ENCODE assay signal across 23 mouse cellular contexts in genomic region chr5:89141761-89142160, GRCm38 (mm10).
"Had no signal": no experiment of that assay in that cellular context is flagged by ENCODE, and none has a peak within 500 bp of the region (broad histone marks: within the 10 kb centered on the region; RNA-seq: fewer than 3 reads in every experiment).

No protein-coding gene starts in this region.

- H3K4me3 ChIP-seq: intestine, embryonic 15.5 days; kidney, embryonic 15.5 days; limb, embryonic 12.5 days; limb, embryonic 15.5 days; midbrain, embryonic 12.5 days; midbrain, embryonic 15.5 days; neural tube, embryonic 12.5 days; neural tube, embryonic 15.5 days; stomach, embryonic 15.5 days had no signal

- DNase-seq: kidney, adult 11 months; kidney, adult 8-10 months; kidney, postnatal 10 days; kidney, postnatal 36 days; liver, postnatal 0 days; lung, embryonic 14.5 days; retina, postnatal 1 day; right cerebral cortex, postnatal 25 days; spleen, adult 18-20 months; thymus, adult 2 months; thymus, postnatal 14 days; thymus, postnatal 4 days had no signal

- H3K27ac ChIP-seq: intestine, embryonic 15.5 days; kidney, embryonic 15.5 days; limb, embryonic 12.5 days; limb, embryonic 15.5 days; liver, embryonic 14.5 days; macrophage; midbrain, embryonic 12.5 days; midbrain, embryonic 15.5 days; neural tube, embryonic 12.5 days; neural tube, embryonic 15.5 days; stomach, embryonic 15.5 days had no signal
